Mouse (Mus musculus) heart, embryonic 10.5 days (tissue): ENCODE data around the gene Nr3c2. TPM values are rescaled to one million over a fixed set of nuclear protein-coding genes. Genes with fewer than 3 reads are reported as not detected.

Experiments
- DNase-seq: peaks from one replicate; pipeline ENCODE4 v3.0.0-alpha.2; 2017; ENCODE audit warnings: low spot score
- H3K27ac ChIP-seq: fragments of 300-500 bp; sonication (generic); 2 replicates; pipeline ENCODE4 v1.5.1; 2016; ENCODE audit warnings: mild to moderate bottlenecking
- H3K27me3 ChIP-seq: fragments of 300-500 bp; sonication (generic); 2 replicates; pipeline ENCODE4 v1.6.1; 2016; ENCODE audit warnings: mild to moderate bottlenecking; ENCODE audit not compliant: poor library complexity, insufficient read depth, severe bottlenecking
- H3K36me3 ChIP-seq: fragments of 300-500 bp; sonication (generic); 2 replicates; pipeline ENCODE4 v1.6.1; 2016; ENCODE audit warnings: mild to moderate bottlenecking, moderate library complexity
- H3K4me1 ChIP-seq: fragments of 300-500 bp; sonication (generic); 2 replicates; pipeline ENCODE4 v1.6.1; 2016; ENCODE audit warnings: mild to moderate bottlenecking
- H3K4me3 ChIP-seq: fragments of 300-500 bp; sonication (generic); 2 replicates; pipeline ENCODE4 v1.5.1; 2016; ENCODE audit warnings: mild to moderate bottlenecking, moderate library complexity
- H3K9me3 ChIP-seq: fragments of 300-500 bp; sonication (generic); 2 replicates; pipeline ENCODE4 v1.6.1; 2016; ENCODE audit warnings: mild to moderate bottlenecking, moderate library complexity
- WGBS: fragments of 180-500 bp; shearing (Covaris S2); methylation state at CpG from one replicate; pipeline ENCODE4 v1.1.7; 2016; 5-methylcytosine and 5-hydroxymethylcytosine counted together
- polyA plus RNA-seq: library from polyadenylated mRNA; unstranded; fragments of >200 nt; fragmentation: Nextera tagmentation; extraction: Ambion mirVana; gene quantifications from 2 replicates; pipeline ENCODE4 v1.2.1, GENCODE M21; 2016

The Nr3c2 gene
- polyA plus RNA-seq, 1 experiment from 2014 or later, result 0.99 TPM

- H3K4me3 ChIP-seq, result no peak overlapping the region
- H3K9me3 ChIP-seq, result no peaks in the 10 kb centered on the region
- H3K27ac ChIP-seq, result no peak overlapping the region
- H3K4me1 ChIP-seq, result no peaks in the 10 kb centered on the region
- H3K36me3 ChIP-seq, result no peaks in the 10 kb centered on the region
- no peak for DNase-seq
- no peaks in the 10 kb centered on the region for H3K27me3 ChIP-seq
- 81% methylated on average over 3 of the region's 3 CpGs for WGBS
Measured at GRCm38 (mm10) chr8:76912678-76913077, 13.4 kb downstream of the Nr3c2 start.

GRCm38 (mm10) chr8:76913207-76913606 lies 14.0 kb downstream of the Nr3c2 start:
- no peak for DNase-seq
- H3K4me3 ChIP-seq, result no peak overlapping the region
- no peak overlapping the region for H3K27ac ChIP-seq
- H3K36me3 ChIP-seq, result no peaks in the 10 kb centered on the region
- 78% methylated on average over 4 of the region's 4 CpGs for WGBS
- H3K9me3 ChIP-seq, result no peaks in the 10 kb centered on the region
- no peaks in the 10 kb centered on the region for H3K4me1 ChIP-seq
- no peaks in the 10 kb centered on the region for H3K27me3 ChIP-seq

- Histone ChIP-seq H3K9me3 (no peaks in the 10 kb centered on the region), H3K4me3 (no peak overlapping the region), H3K36me3 (no peaks in the 10 kb centered on the region), H3K4me1 (no peaks in the 10 kb centered on the region), H3K27ac (no peak overlapping the region), H3K27me3 (no peaks in the 10 kb centered on the region)
- 82% methylated on average over 2 of the region's 2 CpGs for WGBS
- no peak for DNase-seq
Measured at GRCm38 (mm10) chr8:76915260-76915659, 16.0 kb downstream of the Nr3c2 start.

GRCm38 (mm10) chr8:76919546-76919945 lies 20.3 kb downstream of the Nr3c2 start:
- no peak overlapping the region for H3K27ac ChIP-seq
- 83% methylated on average over 2 of the region's 2 CpGs for WGBS
- DNase-seq, result no peak
- no peaks in the 10 kb centered on the region for H3K4me1 ChIP-seq
- no peaks in the 10 kb centered on the region for H3K36me3 ChIP-seq
- no peak overlapping the region for H3K4me3 ChIP-seq
- no peaks in the 10 kb centered on the region for H3K9me3 ChIP-seq
- no peaks in the 10 kb centered on the region for H3K27me3 ChIP-seq

- no peak overlapping the region for H3K4me3 ChIP-seq
- H3K9me3 ChIP-seq, result no peaks in the 10 kb centered on the region
- no peak overlapping the region for H3K27ac ChIP-seq
- no peaks in the 10 kb centered on the region for H3K36me3 ChIP-seq
- no peak for DNase-seq
- no peaks in the 10 kb centered on the region for H3K4me1 ChIP-seq
- 85% methylated on average over 4 of the region's 4 CpGs for WGBS
- no peaks in the 10 kb centered on the region for H3K27me3 ChIP-seq
Measured at GRCm38 (mm10) chr8:76924150-76924549, 24.9 kb downstream of the Nr3c2 start.

- DNase-seq, result no peak
- no peak overlapping the region for H3K4me3 ChIP-seq
- no peaks in the 10 kb centered on the region for H3K4me1 ChIP-seq
- H3K27ac ChIP-seq, result no peak overlapping the region
- no peaks in the 10 kb centered on the region for H3K36me3 ChIP-seq
- H3K27me3 ChIP-seq, result no peaks in the 10 kb centered on the region
- no peaks in the 10 kb centered on the region for H3K9me3 ChIP-seq
- WGBS, result 85% methylated on average over 1 of the region's 1 CpGs
Measured at GRCm38 (mm10) chr8:76928326-76928725, 29.1 kb downstream of the Nr3c2 start.

GRCm38 (mm10) chr8:76928808-76929207 lies 29.6 kb downstream of the Nr3c2 start:
- 78% methylated on average over 5 of the region's 5 CpGs for WGBS
- no peaks in the 10 kb centered on the region for H3K9me3 ChIP-seq
- H3K4me1 ChIP-seq, result no peaks in the 10 kb centered on the region
- no peak for DNase-seq
- H3K27me3 ChIP-seq, result no peaks in the 10 kb centered on the region
- H3K36me3 ChIP-seq, result no peaks in the 10 kb centered on the region
- H3K4me3 ChIP-seq, result no peak overlapping the region
- no peak overlapping the region for H3K27ac ChIP-seq

- no peak for DNase-seq
- no peaks in the 10 kb centered on the region for H3K9me3 ChIP-seq
- H3K36me3 ChIP-seq, result no peaks in the 10 kb centered on the region
- 80% methylated on average over 3 of the region's 3 CpGs for WGBS
- no peak overlapping the region for H3K4me3 ChIP-seq
- no peaks in the 10 kb centered on the region for H3K27me3 ChIP-seq
- H3K4me1 ChIP-seq, result no peaks in the 10 kb centered on the region
- no peak overlapping the region for H3K27ac ChIP-seq
Measured at GRCm38 (mm10) chr8:76965046-76965445, 65.8 kb downstream of the Nr3c2 start.

- no peaks in the 10 kb centered on the region for H3K36me3 ChIP-seq
- no peak overlapping the region for H3K27ac ChIP-seq
- H3K4me3 ChIP-seq, result no peak overlapping the region
- WGBS, result 90% methylated on average over 4 of the region's 4 CpGs
- H3K27me3 ChIP-seq, result no peaks in the 10 kb centered on the region
- no peak for DNase-seq
- peaks cover 4% of the 10 kb centered on the region; the same call in 1 of the 2 replicates for H3K4me1 ChIP-seq
- no peaks in the 10 kb centered on the region for H3K9me3 ChIP-seq
Measured at GRCm38 (mm10) chr8:76971187-76971586, 71.9 kb downstream of the Nr3c2 start.

- H3K4me3 ChIP-seq, result no peak overlapping the region
- H3K4me1 ChIP-seq, result peaks cover 4% of the 10 kb centered on the region; the same call in 1 of the 2 replicates
- peak overlapping the region; percentile 16; the same call in 1 of the 2 replicates for H3K27ac ChIP-seq
- no peaks in the 10 kb centered on the region for H3K36me3 ChIP-seq
- H3K27me3 ChIP-seq, result no peaks in the 10 kb centered on the region
- 71% methylated on average over 9 of the region's 9 CpGs for WGBS
- no peaks in the 10 kb centered on the region for H3K9me3 ChIP-seq
- no peak for DNase-seq
Measured at GRCm38 (mm10) chr8:76971761-76972404, 72.6 kb downstream of the Nr3c2 start.

- Histone ChIP-seq H3K27me3 (no peaks in the 10 kb centered on the region), H3K4me3 (no peak overlapping the region), H3K27ac (no peak overlapping the region), H3K4me1 (peaks cover 4% of the 10 kb centered on the region; the same call in 1 of the 2 replicates), H3K9me3 (no peaks in the 10 kb centered on the region), H3K36me3 (no peaks in the 10 kb centered on the region)
- no peak for DNase-seq
- WGBS, result 72% methylated on average over 8 of the region's 8 CpGs
Measured at GRCm38 (mm10) chr8:76972947-76973552, 73.8 kb downstream of the Nr3c2 start.

- WGBS, result 80% methylated on average over 4 of the region's 4 CpGs
- no peaks in the 10 kb centered on the region for H3K9me3 ChIP-seq
- H3K27me3 ChIP-seq, result no peaks in the 10 kb centered on the region
Measured at GRCm38 (mm10) chr8:76977907-76978306, 78.7 kb downstream of the Nr3c2 start.

GRCm38 (mm10) chr8:76984082-76984481 lies 84.8 kb downstream of the Nr3c2 start:
- H3K4me1 ChIP-seq, result peaks cover 4% of the 10 kb centered on the region; the same call in 1 of the 2 replicates
- no peak overlapping the region for H3K27ac ChIP-seq
- H3K4me3 ChIP-seq, result no peak overlapping the region
- no peaks in the 10 kb centered on the region for H3K9me3 ChIP-seq
- no peak for DNase-seq
- no peaks in the 10 kb centered on the region for H3K36me3 ChIP-seq
- no peaks in the 10 kb centered on the region for H3K27me3 ChIP-seq

More at GRCm38 (mm10) chr8:76977907-76978306, 78.7 kb downstream of the Nr3c2 start:
- H3K36me3 ChIP-seq, result no peaks in the 10 kb centered on the region
- DNase-seq, result no peak
- no peaks in the 10 kb centered on the region for H3K4me1 ChIP-seq
- H3K27ac ChIP-seq, result no peak overlapping the region
- H3K4me3 ChIP-seq, result no peak overlapping the region
